Mouse (Mus musculus) mesoderm, embryonic 11.5 days (tissue): ENCODE data around the gene Plekhh3.
A peak's percentile ranks its signal among the peaks of the same experiment; 100 is the strongest.
"Not testable (repeated sequence)": the region's sequence is repeated elsewhere in the genome, so short reads cannot be mapped to it uniquely, and the experiment has no call there.

Experiments
- DNase-seq: peaks from one replicate; pipeline ENCODE4 v3.0.0-alpha.2; 2012; ENCODE audit warnings: low read depth, low spot score

Plekhh3 gene

DNA sequence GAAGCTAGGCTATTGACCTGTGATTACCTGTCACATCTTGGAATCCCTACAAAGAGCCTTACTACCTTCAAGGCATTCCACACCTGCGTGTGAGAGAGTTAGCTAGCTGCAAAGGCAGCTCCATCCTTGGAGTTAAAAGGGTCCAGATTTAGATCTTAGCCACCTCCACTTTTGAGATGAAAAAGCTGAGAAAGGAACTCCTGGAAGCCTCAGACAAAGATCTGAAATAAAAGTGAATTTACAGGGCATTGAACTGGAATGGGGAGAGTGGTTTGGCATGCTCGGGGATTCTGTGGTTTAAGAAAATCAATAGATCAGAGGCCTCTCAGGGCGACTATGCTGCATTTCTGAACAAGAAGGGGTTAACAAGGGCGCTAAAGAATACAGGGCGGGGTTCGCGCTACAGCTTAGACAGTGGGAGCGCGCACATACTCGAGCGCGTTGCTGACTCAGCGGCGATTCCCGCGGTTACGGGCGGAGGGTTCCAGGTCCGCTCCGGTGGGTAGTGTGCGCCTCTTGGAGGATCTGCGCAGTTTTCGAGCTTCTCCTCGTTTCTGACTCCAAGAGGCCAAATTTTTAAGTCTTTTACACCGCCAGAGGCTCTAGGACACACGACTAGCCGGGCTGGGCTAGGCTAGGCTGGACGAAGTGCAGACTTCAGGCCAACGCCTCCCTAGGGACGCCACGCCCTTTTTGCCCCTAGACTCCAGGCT, 726 bp upstream of the Plekhh3 start:
- DNase-seq: peak; percentile 84

DNA sequence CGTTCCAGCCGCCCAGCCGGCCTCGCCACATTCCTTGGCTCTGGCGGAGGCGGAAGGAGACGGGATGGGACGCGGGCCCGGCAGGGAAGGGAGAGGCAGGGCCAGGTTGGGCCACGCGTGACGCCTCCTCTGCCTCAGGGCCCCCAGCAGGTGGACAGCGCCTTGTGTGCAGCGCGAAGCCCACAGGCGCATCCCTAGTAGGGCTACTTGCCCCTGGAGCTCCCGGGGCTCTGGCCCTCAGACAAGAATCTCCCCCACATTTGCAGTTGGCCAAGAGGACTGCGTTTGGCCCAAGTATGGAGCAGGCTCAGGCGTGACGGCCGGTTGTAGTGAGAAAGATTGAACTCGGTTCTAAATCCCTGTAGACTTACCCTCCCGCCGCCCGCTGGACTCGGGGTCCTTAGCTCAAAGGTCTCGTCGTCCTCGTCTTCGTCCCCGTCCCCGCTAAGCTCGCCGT, 769 bp downstream of the Plekhh3 start, which contains the start of gene Cntnap1:
Gene Cntnap1, plus strand, starts transcription at position 170 of the 457 bp plus-strand sequence.
- DNase-seq: no peak

DNA sequence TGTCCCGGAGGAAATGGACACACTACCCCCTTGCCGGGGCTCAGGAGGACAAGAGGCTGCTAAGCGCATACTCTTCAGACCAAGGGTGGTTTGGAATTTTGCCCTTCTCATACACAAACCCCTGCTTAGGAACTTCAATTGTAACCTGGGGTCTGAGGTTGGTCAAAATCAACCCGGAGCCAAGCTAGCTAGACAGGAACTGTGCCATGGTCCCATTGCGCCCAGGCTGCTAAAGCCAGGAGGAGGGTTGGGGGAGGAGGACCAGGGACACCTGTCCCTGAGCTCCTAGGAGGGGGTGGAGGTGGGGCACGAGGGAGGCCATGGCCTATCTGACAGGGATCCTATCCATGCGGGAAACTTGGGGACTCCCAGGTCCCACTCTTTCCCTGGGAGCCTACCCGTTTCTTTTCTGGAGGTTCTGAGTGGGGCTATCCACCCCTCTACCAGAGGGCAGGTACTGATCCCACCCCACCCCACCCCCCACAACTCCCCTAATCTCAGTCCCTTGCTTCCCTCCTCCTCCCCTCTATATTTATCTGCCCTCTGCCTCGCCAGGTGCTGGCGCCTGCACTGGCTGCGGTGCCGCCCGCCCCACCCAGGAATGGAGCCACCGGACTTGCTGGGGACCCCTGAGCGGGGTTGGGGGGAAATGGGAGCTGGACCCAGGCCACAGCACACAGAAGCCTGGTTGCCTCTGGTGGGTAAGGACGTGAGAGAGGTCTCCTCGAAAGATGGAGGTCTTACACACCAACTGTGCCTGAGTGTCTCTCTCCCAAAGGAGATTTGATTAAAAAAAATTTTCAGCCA, 1.6 kb downstream of the Plekhh3 start:
- no peak for DNase-seq

DNA sequence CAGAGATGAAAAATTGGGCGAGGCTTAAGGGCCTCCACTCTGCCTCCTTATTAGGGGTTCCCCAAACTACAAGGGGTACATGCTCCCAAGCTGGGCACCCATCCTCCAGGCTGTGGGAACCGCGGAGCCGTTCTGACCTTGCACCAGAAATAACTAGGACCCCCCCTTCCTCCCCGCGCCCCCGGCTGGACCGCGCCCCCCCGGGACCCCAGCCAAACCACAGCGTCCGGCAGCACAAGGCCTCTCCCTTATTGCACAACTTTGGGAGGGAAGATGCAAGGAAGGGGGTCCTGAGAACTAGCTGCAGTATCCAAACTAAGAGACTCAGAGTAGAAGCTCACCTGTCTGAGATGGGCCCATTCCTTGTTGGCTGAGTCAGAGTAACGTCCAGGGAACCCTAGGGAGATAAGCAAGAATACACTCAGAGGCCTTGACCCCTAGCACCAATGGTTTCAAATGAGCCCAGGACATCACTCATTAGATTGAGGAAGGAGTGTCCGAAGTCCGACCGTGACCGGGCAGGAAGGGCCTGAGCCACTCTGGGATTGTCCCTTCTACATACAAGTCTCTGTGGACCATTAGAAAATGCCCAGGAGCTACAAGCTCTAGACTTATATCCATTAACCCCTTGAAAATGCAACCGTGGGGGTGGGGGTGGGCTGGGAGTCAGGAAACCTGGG, 2.7 kb downstream of the Plekhh3 start:
- DNase-seq: no peak

DNA sequence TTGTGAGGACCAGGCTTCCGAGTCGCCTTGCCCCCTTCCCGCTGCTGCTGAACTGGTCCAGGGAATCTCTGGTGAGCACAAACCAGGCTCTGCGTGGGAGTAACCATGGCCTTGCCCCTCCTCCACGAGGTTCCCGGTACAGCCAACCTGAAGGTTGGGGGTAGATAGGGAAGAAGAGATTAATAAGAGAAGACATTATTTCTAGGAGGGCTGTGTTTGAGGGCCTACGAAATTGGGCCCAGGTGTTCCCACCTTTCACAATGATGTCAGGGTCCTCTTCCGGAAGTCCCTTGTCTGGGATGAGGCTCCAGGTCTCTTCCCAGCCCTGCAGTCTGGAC, 3.2 kb downstream of the Plekhh3 start:
- DNase-seq: no peak

DNA sequence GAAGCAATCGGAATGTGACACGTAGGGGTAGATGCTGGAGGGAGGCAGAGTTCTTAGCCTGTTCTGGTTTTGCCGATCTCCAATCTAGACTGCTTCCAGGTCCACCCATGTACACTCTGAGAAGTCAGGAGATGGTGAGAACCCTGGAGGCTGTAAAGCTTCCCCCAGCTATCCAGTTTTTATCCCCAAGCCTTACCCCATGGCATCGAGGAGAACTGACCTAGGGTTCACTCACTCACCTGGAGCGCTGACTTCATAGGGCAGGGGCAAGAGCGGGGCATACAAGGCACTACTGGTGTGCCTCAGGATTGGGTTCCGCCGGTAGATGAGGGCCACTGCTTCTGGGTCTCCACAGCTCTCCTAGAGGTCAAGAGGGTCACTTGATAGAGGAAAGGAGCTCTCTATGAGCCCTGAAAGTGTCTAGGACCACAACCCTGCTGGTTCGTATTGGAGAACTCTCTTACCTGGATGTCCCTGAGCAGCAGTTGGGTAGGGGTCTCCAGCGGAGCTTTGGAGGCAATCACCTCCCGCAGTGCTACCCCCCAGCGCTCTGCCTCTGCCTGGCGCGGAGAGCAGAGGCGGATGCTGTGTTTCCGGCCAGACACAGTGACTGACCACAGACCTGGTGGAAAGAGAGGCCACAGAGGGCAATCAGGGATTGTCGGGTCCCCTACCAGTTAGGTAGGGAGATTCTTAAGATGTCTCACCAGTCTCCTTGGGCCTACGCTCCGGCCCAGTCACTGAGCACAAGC, 3.8 kb downstream of the Plekhh3 start:
- DNase-seq: no peak

DNA sequence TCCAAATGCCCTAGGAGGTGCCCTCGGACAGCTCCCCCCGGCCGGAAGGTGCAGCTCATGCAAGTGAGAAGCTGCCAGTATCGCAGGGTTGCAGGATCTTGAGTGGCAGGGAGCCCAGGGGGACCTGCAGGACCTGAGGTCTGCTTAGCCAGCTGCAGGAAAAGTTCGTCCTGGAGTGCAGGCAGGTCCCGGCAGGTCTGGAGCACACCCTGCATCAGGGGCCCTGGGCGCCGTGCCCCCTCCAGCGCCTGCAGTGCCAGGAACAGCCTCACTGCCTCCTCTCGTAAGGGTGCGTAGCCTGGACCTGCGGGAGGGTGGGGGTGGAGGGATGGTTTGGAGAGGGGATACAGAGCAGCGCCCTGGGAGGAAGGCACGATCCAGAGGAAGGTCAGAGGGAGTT, 4.8 kb downstream of the Plekhh3 start:
- no peak for DNase-seq

DNA sequence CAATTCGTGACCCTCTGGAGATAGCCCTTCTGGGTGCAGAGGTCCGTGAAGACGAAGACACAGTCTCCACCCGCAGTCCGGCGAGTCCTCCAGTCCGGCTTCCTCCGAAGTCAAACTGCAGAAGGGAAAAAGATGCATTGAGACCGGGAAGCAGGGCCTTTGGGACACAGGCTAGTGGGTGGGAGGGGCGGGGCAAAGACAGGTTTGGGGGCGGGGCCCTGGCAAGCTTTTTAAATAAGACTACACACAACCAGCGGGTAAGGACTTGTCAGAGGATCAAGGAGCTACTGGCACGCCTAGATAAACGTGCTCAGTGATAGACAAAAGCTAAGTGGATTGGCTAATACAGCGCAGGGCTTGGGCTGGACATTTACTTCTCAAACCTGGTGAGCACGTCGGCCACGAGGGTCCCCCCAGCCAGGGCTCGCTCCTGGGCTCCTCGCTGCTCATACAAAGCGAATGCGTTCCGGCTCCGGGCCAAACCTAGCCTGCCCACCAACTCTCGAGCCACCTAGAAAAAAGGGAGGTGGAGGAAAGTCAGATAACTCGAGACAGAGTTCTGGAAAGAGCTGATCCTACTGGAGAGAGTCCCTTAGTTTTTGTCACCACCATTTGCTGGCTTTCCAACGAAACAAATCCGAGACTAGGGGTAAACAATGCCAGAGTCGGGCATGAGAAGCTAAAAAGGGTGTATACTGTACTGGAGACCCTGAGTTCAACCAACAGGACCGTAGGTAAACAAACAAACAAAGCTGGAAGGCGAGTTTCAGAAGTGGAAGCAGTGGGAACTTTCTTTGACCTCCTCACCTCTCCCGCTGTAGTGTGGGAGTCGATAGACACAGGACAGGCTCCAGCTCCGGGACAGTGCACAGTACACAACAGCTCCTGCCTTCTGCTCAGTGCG, 6.2 kb downstream of the Plekhh3 start:
- DNase-seq: no peak

DNA sequence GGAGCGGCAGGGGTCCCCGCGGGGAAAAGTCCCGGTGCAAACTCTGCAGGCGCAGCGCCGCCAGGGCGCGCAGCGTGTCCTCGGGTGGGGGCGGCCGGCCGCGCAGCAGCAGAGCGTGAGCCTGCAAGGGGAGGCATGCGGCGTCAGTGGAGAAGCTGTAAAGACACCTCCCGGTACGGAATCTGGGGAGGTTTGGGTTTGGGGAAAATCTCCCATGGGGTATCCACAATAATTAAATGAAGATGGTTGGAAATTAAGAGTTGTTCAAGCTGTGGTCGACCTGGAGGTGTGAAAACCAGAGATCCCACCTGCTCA, 6.8 kb downstream of the Plekhh3 start:
- no peak for DNase-seq

DNA sequence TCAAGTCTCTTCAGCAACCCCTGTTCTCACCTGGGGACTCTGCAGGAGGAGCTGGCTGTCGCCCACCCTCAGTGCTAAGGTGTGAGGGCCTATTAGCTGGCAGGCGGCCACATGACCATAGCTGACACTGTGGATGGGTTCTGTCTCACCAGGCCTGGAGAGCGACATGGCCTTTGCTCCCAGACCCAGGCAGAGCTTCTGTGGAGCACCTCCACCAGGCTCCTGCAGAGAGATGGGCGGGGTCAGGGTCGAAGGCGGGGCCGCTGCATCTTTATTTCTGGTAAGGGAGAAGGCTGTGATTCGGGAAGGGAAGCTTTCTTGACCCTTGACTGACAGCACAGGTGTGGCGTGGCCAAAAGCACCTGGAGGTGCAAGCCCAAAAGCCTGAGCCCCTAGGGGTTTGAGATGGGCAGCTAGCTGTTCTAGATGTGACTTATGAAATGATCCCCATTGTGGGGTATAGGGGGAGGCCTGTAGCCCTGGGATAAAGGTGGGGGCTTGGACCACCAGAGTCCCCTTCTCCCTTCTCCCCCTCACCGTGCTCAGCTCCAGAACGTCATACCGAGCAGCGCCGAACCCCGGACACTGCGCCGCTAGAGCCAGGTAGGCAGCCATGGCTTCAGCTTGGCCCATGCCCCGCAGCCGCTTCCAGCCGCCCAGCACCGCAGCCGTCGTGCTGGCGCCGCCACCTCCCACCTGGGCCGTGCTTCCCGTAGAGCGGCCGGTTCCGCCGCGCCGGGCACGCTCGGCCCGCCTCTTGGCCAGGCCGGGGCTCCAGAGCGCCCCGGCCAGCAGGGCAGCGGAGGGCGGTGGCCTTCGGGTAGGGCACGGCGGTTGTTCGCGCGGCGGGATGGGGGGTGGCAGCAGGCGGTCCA, 7.4 kb downstream of the Plekhh3 start:
- DNase-seq: no peak

DNA sequence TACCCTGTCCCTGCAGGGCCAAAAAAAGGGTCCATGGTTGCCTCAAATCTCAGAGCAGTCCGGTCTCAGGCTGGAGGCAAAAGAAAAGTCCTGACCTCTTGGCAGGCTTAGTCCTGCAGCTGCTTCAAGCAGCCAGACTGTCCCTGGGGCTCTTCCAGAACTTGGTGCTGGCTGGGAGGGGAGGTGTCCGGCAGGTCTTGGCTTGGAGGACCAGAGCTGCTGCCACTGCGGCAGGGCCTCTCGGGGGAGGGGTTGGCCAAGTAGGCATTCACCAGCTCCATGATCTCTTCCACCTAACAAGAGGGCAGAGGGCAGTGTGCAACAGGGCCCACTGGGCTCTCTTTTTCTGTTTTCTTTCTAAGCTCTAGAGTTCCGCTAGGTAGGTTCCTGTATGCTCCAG, 8.4 kb downstream of the Plekhh3 start:
- no peak for DNase-seq

DNA sequence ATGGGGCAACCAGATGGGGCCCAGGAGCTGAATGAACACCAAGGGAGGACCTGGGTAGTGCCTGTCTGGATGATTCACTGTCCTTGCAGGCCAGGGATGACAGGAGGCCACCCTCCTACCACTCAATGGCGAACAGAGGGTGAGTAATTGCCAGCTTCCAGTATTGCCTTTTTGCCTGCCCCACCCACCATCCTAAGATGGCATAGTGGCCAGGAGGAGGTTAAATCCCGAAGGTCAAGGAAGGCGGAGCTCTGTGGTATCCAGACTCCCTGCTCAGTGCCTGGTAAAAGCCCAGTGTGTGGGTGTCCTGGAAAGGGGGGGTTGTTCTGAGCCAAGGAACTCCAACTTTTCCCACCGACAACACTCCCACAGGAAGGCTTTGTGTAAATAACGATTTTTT, 8.8 kb downstream of the Plekhh3 start:
- DNase-seq: no peak

DNA sequence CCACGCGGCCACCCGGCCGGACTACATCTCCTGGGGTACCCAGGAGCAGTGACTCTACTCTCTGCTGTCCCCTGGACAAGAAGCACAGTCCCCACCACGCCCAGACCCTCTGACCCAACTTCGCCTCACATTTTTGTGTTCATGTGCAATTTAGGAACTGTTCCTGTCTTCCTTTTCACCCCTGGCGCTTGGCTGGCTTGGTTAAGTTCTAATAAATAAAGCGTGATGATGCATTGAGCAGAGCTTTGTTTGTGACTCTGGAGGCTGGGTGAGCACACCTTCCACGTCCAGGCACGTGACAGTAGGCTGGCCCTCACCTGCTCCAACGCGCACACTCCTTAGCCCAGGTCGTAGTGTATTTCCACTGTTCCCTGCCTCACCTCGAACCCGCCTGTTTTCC, 9.6 kb downstream of the Plekhh3 start:
- DNase-seq: no peak

DNA sequence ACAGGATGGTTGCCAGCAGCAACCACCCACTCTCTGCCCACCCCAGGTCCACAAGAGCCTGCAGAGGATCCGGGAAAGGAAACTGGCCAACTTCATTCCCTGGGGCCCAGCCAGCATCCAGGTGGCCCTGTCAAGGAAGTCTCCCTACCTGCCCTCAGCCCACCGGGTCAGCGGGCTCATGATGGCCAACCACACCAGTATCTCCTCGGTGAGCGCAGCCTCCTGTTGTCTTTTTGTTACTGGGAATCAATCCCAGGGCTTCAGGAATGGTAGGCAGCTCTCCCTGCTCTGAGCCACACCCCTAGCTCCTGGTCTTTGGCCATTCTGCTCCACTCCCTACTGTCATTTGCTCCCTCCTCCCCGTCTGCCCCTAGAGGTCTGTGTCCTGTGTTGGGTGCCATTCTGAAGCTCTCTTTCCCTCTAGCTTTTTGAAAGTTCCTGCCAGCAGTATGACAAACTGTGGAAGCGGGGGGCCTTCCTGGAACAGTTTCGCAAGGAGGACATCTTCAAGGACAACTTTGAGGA, 10.1 kb downstream of the Plekhh3 start:
- not testable (repeated sequence) for DNase-seq

DNA sequence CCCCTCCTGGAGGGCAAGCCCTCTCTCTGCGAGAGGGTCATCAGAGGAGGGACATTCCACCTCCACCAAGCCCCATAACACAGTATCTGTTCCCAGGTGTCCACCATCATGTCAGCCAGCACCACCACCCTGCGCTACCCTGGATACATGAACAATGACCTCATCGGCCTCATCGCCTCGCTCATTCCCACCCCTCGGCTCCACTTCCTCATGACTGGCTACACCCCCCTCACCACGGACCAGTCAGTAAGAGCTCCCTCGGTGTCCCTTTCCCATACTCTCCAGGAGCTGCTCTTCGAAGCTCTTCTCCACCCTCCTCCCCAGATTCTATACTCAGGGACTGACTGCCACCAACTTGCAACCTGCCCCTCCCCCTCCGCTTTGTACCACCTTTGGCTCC, 11.0 kb downstream of the Plekhh3 start:
- not testable (repeated sequence) for DNase-seq

DNA sequence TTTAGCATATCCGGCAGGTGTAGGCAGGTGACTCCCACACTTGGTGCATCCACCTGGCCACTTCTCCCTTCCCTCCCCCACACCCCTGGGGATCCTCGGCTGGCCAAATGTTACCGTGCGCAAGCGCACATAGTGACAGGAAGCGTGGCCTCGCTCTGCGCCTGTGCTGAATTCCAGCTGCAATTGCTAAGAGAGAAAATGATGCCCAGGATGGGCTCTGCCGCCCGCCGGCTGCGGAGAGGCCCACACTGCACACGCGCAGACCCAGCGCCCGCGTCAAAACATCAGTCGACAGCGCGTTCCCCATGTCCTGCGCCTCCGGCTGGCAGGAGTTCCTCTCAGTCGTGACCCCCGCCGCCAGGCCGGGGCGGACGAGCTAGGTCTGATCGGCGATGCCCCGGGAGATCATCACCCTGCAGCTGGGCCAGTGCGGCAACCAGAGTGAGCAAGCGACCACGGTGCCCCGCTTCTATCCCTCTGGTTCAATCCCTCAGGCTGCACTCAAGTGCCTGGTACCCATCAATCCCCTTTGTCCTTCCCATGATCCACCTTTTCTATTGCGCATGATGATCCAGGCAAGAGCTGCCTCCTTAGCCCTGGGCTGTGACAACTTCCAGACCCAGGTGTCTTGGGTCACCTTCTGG, 15.3 kb downstream of the Plekhh3 start, which contains the start of gene Tubg2:
Gene Tubg2, plus strand, starts transcription at position 180 of the 644 bp plus-strand sequence.
- DNase-seq: peak; percentile 79

DNA sequence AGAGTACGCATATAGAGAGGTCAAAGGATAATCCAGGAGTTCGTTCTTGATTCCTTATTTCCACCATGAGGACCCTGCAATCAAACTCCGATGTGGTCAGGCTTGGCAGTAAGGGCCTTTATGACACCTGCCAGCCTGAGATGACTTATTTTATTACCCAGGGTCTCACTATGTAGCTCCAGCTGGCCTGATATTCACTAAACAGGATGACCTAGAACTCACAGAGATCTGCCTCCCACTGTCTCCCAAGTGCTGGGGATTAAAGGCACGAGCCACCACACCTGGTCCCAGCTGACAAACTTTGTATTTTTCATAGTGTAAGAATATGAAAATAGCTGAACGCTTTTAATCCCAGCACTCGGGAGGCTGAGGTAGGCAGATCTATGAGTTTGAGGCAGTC, 16.0 kb downstream of the Plekhh3 start:
- no peak for DNase-seq

DNA sequence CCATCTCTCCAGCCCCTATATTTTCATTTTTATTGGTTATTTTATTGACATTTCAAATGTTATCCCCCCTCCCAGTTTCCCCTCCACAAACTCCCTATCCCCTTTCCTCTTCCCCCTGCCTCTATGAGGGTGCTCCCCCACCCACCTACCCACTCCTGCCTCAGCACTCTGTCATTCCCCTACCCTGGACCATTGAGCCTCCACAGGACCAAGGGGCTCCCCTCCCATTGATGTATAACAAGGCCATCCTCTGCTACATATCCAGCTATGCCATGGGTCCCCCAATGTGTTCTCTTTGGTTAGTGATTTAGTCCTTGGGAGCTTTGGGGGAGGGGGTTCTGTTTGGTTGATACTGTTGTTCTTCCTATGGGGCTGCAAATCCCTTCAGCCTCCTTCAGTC, 16.5 kb downstream of the Plekhh3 start:
- no peak for DNase-seq

DNA sequence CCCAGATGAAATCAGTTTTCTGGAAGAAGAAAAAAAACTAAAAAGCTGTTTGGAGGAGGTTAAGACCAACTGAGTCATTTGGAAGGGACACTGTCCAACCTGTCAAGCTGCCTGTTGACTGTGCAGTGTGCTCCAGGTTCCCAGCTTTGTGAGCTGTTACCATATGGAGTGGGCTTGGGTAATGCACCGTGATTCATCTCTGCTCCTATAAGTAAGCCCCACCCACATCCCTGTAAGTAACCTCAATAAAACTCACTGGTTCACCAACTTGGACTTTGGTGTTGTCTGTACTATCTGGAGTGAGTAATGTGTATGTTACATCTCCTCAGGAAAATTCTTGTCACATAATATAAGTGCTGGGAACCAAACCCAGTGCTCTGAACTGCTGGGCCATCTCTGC, 18.3 kb downstream of the Plekhh3 start:
- no peak for DNase-seq
